In genomic region chr19:24886888-24887287, GRCm38 (mm10) we compare ENCODE assay signal across 38 mouse cellular contexts. TPM values are rescaled to one million over a fixed set of nuclear protein-coding genes. Genes with fewer than 3 reads are reported as not detected.
"Had no signal": no experiment of that assay in that cellular context is flagged by ENCODE, and none has a peak within 500 bp of the region (broad histone marks: within the 10 kb centered on the region; RNA-seq: fewer than 3 reads in every experiment).

No protein-coding gene starts in this region.

- H3K9me3 ChIP-seq: embryonic facial prominence, embryonic 12.5 days; embryonic facial prominence, embryonic 13.5 days; embryonic facial prominence, embryonic 15.5 days; forebrain, embryonic 10.5 days; forebrain, embryonic 12.5 days; forebrain, embryonic 13.5 days; heart, embryonic 10.5 days had no signal

- DNase-seq: cerebellum, adult 18-20 months; cerebellum, adult 2 months; cerebellum, adult 8-10 months; cerebellum, adult 9-10 months; cerebellum, adult 9-11 months; cerebellum, postnatal 10 days; cerebellum, postnatal 14 days; cerebellum, postnatal 25 days; cerebellum, postnatal 36 days; embryo, embryonic 11 days; forebrain, postnatal 0 days; gastrocnemius, adult 2 months; gastrocnemius, postnatal 10 days; gastrocnemius, postnatal 14 days; gastrocnemius, postnatal 25 days; gastrocnemius, postnatal 36 days; heart, adult 18-20 months; heart, adult 2 months had no signal

- H3K27ac ChIP-seq: embryonic facial prominence, embryonic 12.5 days; embryonic facial prominence, embryonic 13.5 days; embryonic facial prominence, embryonic 15.5 days; forebrain, embryonic 10.5 days; forebrain, embryonic 12.5 days; forebrain, embryonic 13.5 days; gastrocnemius, adult 2 months; heart, adult 2 months; heart, embryonic 10.5 days had no signal

- H3K27me3 ChIP-seq: embryonic facial prominence, embryonic 12.5 days; forebrain, embryonic 13.5 days had no signal

- H3K4me1 ChIP-seq: embryonic facial prominence, embryonic 12.5 days; embryonic facial prominence, embryonic 15.5 days; forebrain, embryonic 10.5 days; forebrain, embryonic 12.5 days; forebrain, embryonic 13.5 days had no signal

- H3K4me3 ChIP-seq: embryonic facial prominence, embryonic 12.5 days; embryonic facial prominence, embryonic 13.5 days; embryonic facial prominence, embryonic 15.5 days; erythroblast, embryonic 14.5 days; forebrain, embryonic 10.5 days; forebrain, embryonic 12.5 days; forebrain, embryonic 13.5 days; gastrocnemius, adult 2 months; heart, adult 2 months; heart, embryonic 10.5 days had no signal

- H3K9ac ChIP-seq: embryonic facial prominence, embryonic 12.5 days; embryonic facial prominence, embryonic 13.5 days; embryonic facial prominence, embryonic 15.5 days; forebrain, embryonic 12.5 days; forebrain, embryonic 13.5 days; forebrain, postnatal 0 days had no signal

- H3K4me2 ChIP-seq: embryonic facial prominence, embryonic 12.5 days; embryonic facial prominence, embryonic 13.5 days; embryonic facial prominence, embryonic 15.5 days; forebrain, embryonic 12.5 days; forebrain, embryonic 13.5 days had no signal

- H3K36me3 ChIP-seq: embryonic facial prominence, embryonic 12.5 days; embryonic facial prominence, embryonic 13.5 days; embryonic facial prominence, embryonic 15.5 days; forebrain, embryonic 10.5 days; forebrain, embryonic 12.5 days; heart, embryonic 10.5 days had no signal

- ATAC-seq: forebrain, embryonic 13.5 days; forebrain, embryonic 14.5 days; forebrain, embryonic 16.5 days; forebrain, postnatal 0 days had no signal

RNA-seq across cellular contexts. Expression of gene Foxd4, which starts 14.1 kb away (rescaled TPM):
- total RNA-seq: forebrain, postnatal 0 days; gastrocnemius, adult 18-20 months; gastrocnemius, adult 2 months; gastrocnemius, adult 8-10 months; gastrocnemius, postnatal 10 days; gastrocnemius, postnatal 14 days; gastrocnemius, postnatal 25 days; gastrocnemius, postnatal 36 days; gastrocnemius, postnatal 4 days; granulocyte monocyte progenitor cell, adult 5-6 weeks; heart, adult 18-20 months; heart, adult 2 months; heart, adult 8-10 months had no signal
- polyA plus RNA-seq: cortical plate, adult 2 months; embryonic facial prominence, embryonic 11.5 days; embryonic facial prominence, embryonic 12.5 days; embryonic facial prominence, embryonic 13.5 days; embryonic facial prominence, embryonic 15.5 days; erythroblast, embryonic 14.5 days; forebrain, embryonic 10.5 days; forebrain, embryonic 13.5 days; forebrain, embryonic 14.5 days; forebrain, embryonic 16.5 days; forebrain, postnatal 0 days; frontal cortex, adult 2 months; gonadal fat pad, adult 2 months; heart, adult 2 months; heart, embryonic 10.5 days had no signal

RNA-seq across cellular contexts. Expression of gene Pgm5, which starts 25.2 kb away (rescaled TPM):
- total RNA-seq: common myeloid progenitor, adult 5-6 weeks; granulocyte monocyte progenitor cell, adult 5-6 weeks had no signal
- polyA plus RNA-seq: erythroblast, embryonic 14.5 days had no signal
